Mouse (Mus musculus) heart, embryonic 12.5 days (tissue): ENCODE measurements around the gene Taf1b. TPM values are rescaled to one million over a fixed set of nuclear protein-coding genes. Genes with fewer than 3 reads are reported as not detected.
"Not testable (repeated sequence)": the region's sequence is repeated elsewhere in the genome, so short reads cannot be mapped to it uniquely, and the experiment has no call there.

ENCODE experiments used
- ATAC-seq: fragments of 200-750 bp; cut with Nextera tagmentation; 2 replicates; pipeline ENCODE4 v1.8.0; 2017; ENCODE audit warnings: moderate TSS enrichment, moderate library complexity; ENCODE audit not compliant: insufficient number of reproducible peaks, low FRiP score
- H3K27ac ChIP-seq: fragments of 300-500 bp; sonication (generic); 2 replicates; pipeline ENCODE4 v1.5.1; 2016; ENCODE audit warnings: mild to moderate bottlenecking, moderate library complexity; ENCODE audit not compliant: poor library complexity, severe bottlenecking
- H3K27me3 ChIP-seq: fragments of 300-500 bp; sonication (generic); replicated peaks from 2 replicates; pipeline ENCODE4 v1.6.1; 2016; ENCODE audit warnings: mild to moderate bottlenecking, moderate library complexity
- H3K36me3 ChIP-seq: fragments of 300-500 bp; sonication (generic); 2 replicates; pipeline ENCODE4 v1.6.1; 2016; ENCODE audit warnings: mild to moderate bottlenecking, moderate library complexity
- H3K4me1 ChIP-seq: fragments of 300-500 bp; sonication (generic); replicated peaks from 2 replicates; pipeline ENCODE4 v1.6.1; 2016; ENCODE audit warnings: mild to moderate bottlenecking
- H3K4me2 ChIP-seq: fragments of 300-500 bp; sonication (generic); 2 replicates; pipeline ENCODE4 v1.6.1; 2016; ENCODE audit warnings: mild to moderate bottlenecking, moderate library complexity
- H3K4me3 ChIP-seq: fragments of 300-500 bp; sonication (generic); 2 replicates; pipeline ENCODE4 v1.5.1; 2016; ENCODE audit warnings: mild to moderate bottlenecking
- H3K9ac ChIP-seq: fragments of 300-500 bp; sonication (generic); 2 replicates; pipeline ENCODE4 v1.6.1; 2016; ENCODE audit warnings: mild to moderate bottlenecking, moderate library complexity
- H3K9me3 ChIP-seq: fragments of 300-500 bp; sonication (generic); replicated peaks from 2 replicates; pipeline ENCODE4 v1.6.1; 2016; ENCODE audit warnings: mild to moderate bottlenecking, moderate library complexity
- WGBS: fragments of 180-500 bp; shearing (Covaris S2); methylation state at CpG from one replicate; pipeline ENCODE4 v1.1.7; 2016; 5-methylcytosine and 5-hydroxymethylcytosine counted together
- polyA plus RNA-seq: library from polyadenylated mRNA; unstranded; fragments of >200 nt; fragmentation: Nextera tagmentation; extraction: Ambion mirVana; gene quantifications from 2 replicates; pipeline ENCODE4 v1.2.1, GENCODE M21; 2016

Gene Taf1b
- polyA plus RNA-seq, result 23.9 and 25.4 TPM in 2 replicates

GRCm38 (mm10) chr12:24498150-24498840 is at the start of gene Taf1b:
Gene Taf1b, plus strand, starts transcription at chr12:24498359.
- Histone ChIP-seq H3K27me3 (no peaks in the 10 kb centered on the region), H3K9ac (peak within 1 kb of the TSS; percentile 80), H3K27ac (peak within 1 kb of the TSS; percentile 83), H3K4me2 (peak within 1 kb of the TSS; percentile 73), H3K36me3 (peaks cover 10% of the 10 kb centered on the region; the same call in 1 of the 2 replicates), H3K4me3 (peak within 1 kb of the TSS; percentile 86), H3K9me3 (no peaks in the 10 kb centered on the region), H3K4me1 (peaks cover 4% of the 10 kb centered on the region; the same call in 1 of the 2 replicates)
- ATAC-seq, result peak; percentile 88
- WGBS, result 8% methylated on average over 31 of the region's 31 CpGs

- no peaks in the 10 kb centered on the region for H3K27me3 ChIP-seq
- H3K27ac ChIP-seq, result no peak overlapping the region
- no peak for ATAC-seq
- 0 out of 2 replicates have a peak, but pooled peaks cover 3% of the 10 kb centered on the region for H3K9me3 ChIP-seq
- H3K36me3 ChIP-seq, result no peaks in the 10 kb centered on the region
- no peak overlapping the region for H3K4me2 ChIP-seq
- no peaks in the 10 kb centered on the region for H3K4me1 ChIP-seq
- H3K4me3 ChIP-seq, result no peak overlapping the region
- H3K9ac ChIP-seq, result no peak overlapping the region
- WGBS, result 88% methylated on average over 10 of the region's 10 CpGs
Observed at GRCm38 (mm10) chr12:24460406-24460805, 37.8 kb upstream of the Taf1b start.

- not testable (repeated sequence) for H3K36me3 ChIP-seq, H3K4me3 ChIP-seq, H3K4me1 ChIP-seq, H3K27ac ChIP-seq, H3K9me3 ChIP-seq, H3K9ac ChIP-seq, H3K27me3 ChIP-seq, H3K4me2 ChIP-seq, ATAC-seq
- WGBS, result 32% methylated on average over 4 of the region's 4 CpGs
Observed at GRCm38 (mm10) chr12:24462121-24462520, 36.0 kb upstream of the Taf1b start.

DNA sequence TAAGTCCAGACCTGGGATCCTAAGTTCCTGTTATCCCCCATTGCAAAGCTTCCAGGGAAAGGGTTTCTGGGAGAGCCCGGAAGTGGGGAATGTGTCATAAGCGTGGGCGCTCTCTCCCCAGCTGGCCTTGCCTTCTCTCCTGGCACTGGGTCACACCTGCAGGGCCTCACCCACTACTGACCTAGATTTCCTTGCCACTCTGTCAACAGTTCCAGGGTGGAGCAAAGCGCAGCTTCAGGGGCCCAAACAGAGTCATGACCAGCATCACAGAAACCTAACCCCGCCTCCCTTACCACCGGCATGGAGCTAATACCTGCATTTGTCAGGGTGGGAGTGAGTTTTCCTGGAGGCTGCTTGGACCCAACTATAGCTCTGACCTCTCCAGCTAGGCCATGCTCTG is 34.7 kb upstream of the Taf1b start:
- H3K36me3 ChIP-seq, H3K4me1 ChIP-seq, H3K4me3 ChIP-seq, H3K27ac ChIP-seq, H3K9me3 ChIP-seq, ATAC-seq, H3K9ac ChIP-seq, H3K4me2 ChIP-seq, H3K27me3 ChIP-seq: not testable (repeated sequence)
- 78% methylated on average over 6 of the region's 6 CpGs for WGBS

DNA sequence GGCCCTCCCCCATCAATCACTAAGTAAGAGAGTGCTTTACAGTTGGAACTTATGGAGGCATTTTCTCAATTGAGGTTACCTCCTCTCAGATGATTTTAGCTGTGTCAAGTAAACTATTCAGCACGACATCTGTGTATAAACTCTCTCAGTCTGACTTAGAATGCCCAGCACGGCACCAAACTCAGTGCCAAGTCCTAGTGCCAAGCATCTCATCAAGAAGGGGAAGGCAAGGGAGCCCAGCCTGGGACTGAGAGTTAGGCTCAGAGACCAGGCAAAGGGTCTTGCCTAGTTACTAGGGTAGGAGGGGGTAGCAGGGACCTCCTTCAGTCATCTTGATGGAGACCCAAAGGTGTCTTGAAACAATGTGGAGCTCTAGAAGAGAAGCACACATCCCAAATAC is 29.2 kb upstream of the Taf1b start:
- Histone ChIP-seq H3K4me2 (no peak overlapping the region), H3K27me3 (peaks cover 17% of the 10 kb centered on the region; the same call in 1 of the 2 replicates), H3K9ac (no peak overlapping the region), H3K4me1 (no peaks in the 10 kb centered on the region), H3K27ac (no peak overlapping the region), H3K36me3 (no peaks in the 10 kb centered on the region), H3K4me3 (no peak overlapping the region), H3K9me3 (no peaks in the 10 kb centered on the region)
- ATAC-seq, result no peak
- 76% methylated on average over 2 of the region's 2 CpGs for WGBS

- Histone ChIP-seq H3K9me3 (no peaks in the 10 kb centered on the region), H3K4me3 (no peak overlapping the region), H3K27me3 (peaks cover 17% of the 10 kb centered on the region; the same call in 1 of the 2 replicates), H3K4me1 (no peaks in the 10 kb centered on the region), H3K9ac (no peak overlapping the region), H3K36me3 (no peaks in the 10 kb centered on the region), H3K4me2 (no peak overlapping the region), H3K27ac (no peak overlapping the region)
- no peak for ATAC-seq
- WGBS, result 14% methylated on average over 4 of the region's 4 CpGs
Observed at GRCm38 (mm10) chr12:24470943-24471342, 27.2 kb upstream of the Taf1b start.

DNA sequence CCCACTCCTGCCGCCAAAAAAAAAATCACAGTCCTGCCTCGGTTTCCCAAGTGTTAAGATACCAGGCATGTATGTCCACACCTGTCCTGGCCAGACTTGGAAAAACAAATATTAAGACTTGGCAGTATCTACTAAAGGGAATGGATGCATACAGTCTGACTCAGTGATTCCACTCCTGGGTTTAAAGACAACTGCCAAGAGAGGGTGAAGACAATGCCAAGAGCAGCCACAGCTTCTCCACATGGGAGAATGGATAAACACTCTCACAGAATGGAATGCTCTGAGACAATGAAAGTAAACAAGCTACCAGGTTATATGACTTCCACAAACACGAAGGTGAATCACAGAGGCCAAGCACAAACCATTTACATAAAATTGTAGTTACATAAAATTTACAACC is 24.9 kb upstream of the Taf1b start:
- ATAC-seq, result no peak
- no peaks in the 10 kb centered on the region for H3K36me3 ChIP-seq
- peaks cover 13% of the 10 kb centered on the region; the same call in 1 of the 2 replicates for H3K27me3 ChIP-seq
- H3K4me1 ChIP-seq, result no peaks in the 10 kb centered on the region
- no peak overlapping the region for H3K4me2 ChIP-seq
- H3K27ac ChIP-seq, result no peak overlapping the region
- no peaks in the 10 kb centered on the region for H3K9me3 ChIP-seq
- 58% methylated on average over 3 of the region's 3 CpGs for WGBS
- H3K9ac ChIP-seq, result no peak overlapping the region
- no peak overlapping the region for H3K4me3 ChIP-seq

- WGBS, result 88% methylated on average over 4 of the region's 4 CpGs
- no peaks in the 10 kb centered on the region for H3K36me3 ChIP-seq
Observed at GRCm38 (mm10) chr12:24484930-24485329, 13.2 kb upstream of the Taf1b start.

GRCm38 (mm10) chr12:24486882-24487281 is 11.3 kb upstream of the Taf1b start:
- Histone ChIP-seq H3K27me3 (no peaks in the 10 kb centered on the region), H3K27ac (no peak overlapping the region), H3K36me3 (no peaks in the 10 kb centered on the region), H3K4me1 (peaks cover 13% of the 10 kb centered on the region), H3K9ac (no peak overlapping the region), H3K4me3 (no peak overlapping the region), H3K9me3 (peaks cover 5% of the 10 kb centered on the region; the same call in 1 of the 2 replicates), H3K4me2 (no peak overlapping the region)
- ATAC-seq, result no peak
- 55% methylated on average over 1 of the region's 1 CpGs for WGBS

More at GRCm38 (mm10) chr12:24484930-24485329, 13.2 kb upstream of the Taf1b start:
- Histone ChIP-seq H3K4me2 (no peak overlapping the region), H3K4me3 (no peak overlapping the region), H3K27me3 (no peaks in the 10 kb centered on the region), H3K9ac (no peak overlapping the region), H3K27ac (no peak overlapping the region), H3K9me3 (peaks cover 5% of the 10 kb centered on the region; the same call in 1 of the 2 replicates), H3K4me1 (peaks cover 13% of the 10 kb centered on the region)
- no peak for ATAC-seq

DNA sequence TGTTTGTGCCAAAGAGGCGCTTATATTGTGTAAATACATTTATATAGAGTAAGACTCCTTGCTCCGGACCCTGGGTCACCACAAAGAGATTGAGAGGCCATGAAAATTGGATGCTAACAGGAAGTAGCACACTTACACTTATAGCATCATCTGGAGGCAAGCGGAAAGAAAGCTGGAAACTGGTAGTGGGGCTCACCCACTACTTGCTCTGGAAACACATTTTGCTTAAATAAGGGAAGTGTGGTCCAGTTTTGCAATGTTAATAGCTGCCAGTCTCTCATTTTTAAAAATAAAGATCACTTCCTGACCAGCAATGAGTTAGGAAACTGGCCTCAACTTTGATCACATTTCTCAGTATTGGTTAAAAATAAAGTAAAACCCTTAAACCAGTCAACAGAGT is 5.7 kb upstream of the Taf1b start:
- H3K27ac ChIP-seq, H3K36me3 ChIP-seq, H3K27me3 ChIP-seq, ATAC-seq, H3K9me3 ChIP-seq, H3K9ac ChIP-seq, H3K4me3 ChIP-seq, H3K4me1 ChIP-seq, H3K4me2 ChIP-seq: not testable (repeated sequence)
- 87% methylated on average over 3 of the region's 3 CpGs for WGBS

- H3K9ac ChIP-seq, result no peak overlapping the region
- WGBS, result 63% methylated on average over 9 of the region's 9 CpGs
Observed at GRCm38 (mm10) chr12:24493011-24493410, 5.1 kb upstream of the Taf1b start.

More at GRCm38 (mm10) chr12:24493011-24493410, 5.1 kb upstream of the Taf1b start:
- Histone ChIP-seq H3K4me1 (peaks cover 4% of the 10 kb centered on the region; the same call in 1 of the 2 replicates), H3K4me2 (peak overlapping the region; percentile 63), H3K36me3 (no peaks in the 10 kb centered on the region), H3K27me3 (no peaks in the 10 kb centered on the region), H3K27ac (no peak overlapping the region), H3K9me3 (no peaks in the 10 kb centered on the region), H3K4me3 (peak overlapping the region; percentile 31; the same call in 1 of the 2 replicates)
- ATAC-seq, result no peak
